Mouse (Mus musculus): ENCODE results near the gene Ctla4. TPM values are rescaled to one million over a fixed set of nuclear protein-coding genes. Genes with fewer than 3 reads are reported as not detected.

Ctla4 gene
- polyA plus RNA-seq, 1 experiment, result not detected

DNA sequence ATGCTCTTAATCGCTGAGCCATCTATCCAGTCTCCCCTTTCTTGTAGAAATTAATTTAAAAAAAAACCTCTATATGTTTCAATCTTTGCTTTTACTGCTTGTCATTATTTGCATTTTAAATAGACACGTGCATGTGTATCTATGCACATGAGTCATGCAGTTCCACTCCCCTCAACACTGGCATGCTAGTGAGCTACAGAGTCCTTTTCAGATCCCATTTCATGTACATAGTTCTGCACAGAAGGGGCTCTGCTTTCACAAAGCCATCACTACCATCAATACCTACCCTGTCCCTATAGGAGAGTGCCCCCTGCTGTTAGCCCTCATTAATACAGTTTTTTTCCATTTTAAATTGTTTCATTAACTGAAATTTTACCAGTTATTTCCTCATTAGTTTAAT lies 68.0 kb downstream of the Ctla4 start:
- Histone ChIP-seq H3K4me1 (ENCODE audit: control insufficient read depth, insufficient read depth, low read length) (no peaks in the 10 kb centered on the region), H3K27ac (ENCODE audit: insufficient read depth, low read length) (no peak overlapping the region), H3K4me3 (ENCODE audit: insufficient read depth, low read length) (no peak overlapping the region)
- TF ChIP-seq CTCF (IDR thresholded peaks at IDR 0.05; ENCODE audit: borderline replicate concordance, insufficient read depth, low read length) (no peak), POLR2A (IDR thresholded peaks at IDR 0.05; ENCODE audit: low read depth, low read length) (no peak)

DNA sequence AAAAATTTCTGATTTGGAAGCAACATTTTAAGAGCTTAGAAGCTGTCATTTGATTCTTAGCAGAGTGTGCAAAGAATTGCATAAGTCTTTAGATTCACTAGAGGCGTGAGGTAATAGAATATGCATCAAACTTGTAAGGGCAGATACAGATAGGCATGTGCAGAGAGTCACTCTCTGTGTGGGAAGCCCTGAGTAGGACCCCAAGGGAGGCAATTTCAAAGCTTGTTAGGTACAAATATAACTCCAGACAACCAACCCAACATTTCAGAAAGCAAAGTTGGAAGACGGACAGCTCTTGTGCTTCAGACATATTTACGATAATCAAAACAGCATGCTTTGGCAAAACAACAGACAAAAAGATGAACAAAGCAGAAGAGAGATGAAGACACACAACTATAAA lies 68.4 kb downstream of the Ctla4 start:
- TF ChIP-seq POLR2A (IDR thresholded peaks at IDR 0.05; ENCODE audit: low read depth, low read length) (no peak), CTCF (IDR thresholded peaks at IDR 0.05; ENCODE audit: borderline replicate concordance, insufficient read depth, low read length) (no peak)
- Histone ChIP-seq H3K4me3 (ENCODE audit: insufficient read depth, low read length) (no peak overlapping the region), H3K27ac (ENCODE audit: insufficient read depth, low read length) (no peak overlapping the region), H3K4me1 (ENCODE audit: control insufficient read depth, insufficient read depth, low read length) (no peaks in the 10 kb centered on the region)

- Histone ChIP-seq H3K4me3 (ENCODE audit: insufficient read depth, low read length) (no peak overlapping the region), H3K27ac (ENCODE audit: insufficient read depth, low read length) (no peak overlapping the region), H3K4me1 (ENCODE audit: control insufficient read depth, insufficient read depth, low read length) (no peaks in the 10 kb centered on the region)
- no peak for TF ChIP-seq POLR2A (IDR thresholded peaks at IDR 0.05; ENCODE audit: low read depth, low read length)
- TF ChIP-seq CTCF (IDR thresholded peaks at IDR 0.05; ENCODE audit: borderline replicate concordance, insufficient read depth, low read length), result no peak
Observed at GRCm38 (mm10) chr1:60956196-60956595, 69.4 kb downstream of the Ctla4 start.

GRCm38 (mm10) chr1:60958287-60958686 lies 71.5 kb downstream of the Ctla4 start:
- no peak overlapping the region for H3K27ac ChIP-seq (ENCODE audit: insufficient read depth, low read length)
- H3K4me3 ChIP-seq (ENCODE audit: insufficient read depth, low read length), result no peak overlapping the region
- TF ChIP-seq POLR2A (IDR thresholded peaks at IDR 0.05; ENCODE audit: low read depth, low read length) (no peak), CTCF (IDR thresholded peaks at IDR 0.05; ENCODE audit: borderline replicate concordance, insufficient read depth, low read length) (no peak)
- no peaks in the 10 kb centered on the region for H3K4me1 ChIP-seq (ENCODE audit: control insufficient read depth, insufficient read depth, low read length)

DNA sequence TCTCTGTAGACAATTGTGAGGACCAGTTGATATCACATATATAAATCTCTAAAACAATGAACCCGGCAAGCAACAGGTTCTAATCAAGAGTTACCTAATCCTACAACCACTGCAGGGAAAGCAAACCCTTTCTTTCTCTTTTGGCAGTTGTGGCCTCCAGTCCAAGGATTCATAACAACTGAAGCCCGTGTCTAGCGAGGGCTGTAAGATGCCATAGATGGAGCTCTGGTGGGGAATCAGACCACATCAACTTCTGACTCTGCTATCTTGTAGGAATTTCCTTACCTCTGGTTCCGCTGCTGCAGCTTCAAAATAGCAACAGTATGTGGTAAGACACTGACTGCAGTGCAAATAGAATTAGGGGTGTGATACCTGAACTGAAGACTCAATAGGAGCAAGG lies 72.4 kb downstream of the Ctla4 start:
- no peak overlapping the region for H3K27ac ChIP-seq (ENCODE audit: insufficient read depth, low read length)
- H3K4me1 ChIP-seq (ENCODE audit: control insufficient read depth, insufficient read depth, low read length), result no peaks in the 10 kb centered on the region
- no peak overlapping the region for H3K4me3 ChIP-seq (ENCODE audit: insufficient read depth, low read length)
- TF ChIP-seq CTCF (IDR thresholded peaks at IDR 0.05; ENCODE audit: borderline replicate concordance, insufficient read depth, low read length) (no peak), POLR2A (IDR thresholded peaks at IDR 0.05; ENCODE audit: low read depth, low read length) (no peak)

DNA sequence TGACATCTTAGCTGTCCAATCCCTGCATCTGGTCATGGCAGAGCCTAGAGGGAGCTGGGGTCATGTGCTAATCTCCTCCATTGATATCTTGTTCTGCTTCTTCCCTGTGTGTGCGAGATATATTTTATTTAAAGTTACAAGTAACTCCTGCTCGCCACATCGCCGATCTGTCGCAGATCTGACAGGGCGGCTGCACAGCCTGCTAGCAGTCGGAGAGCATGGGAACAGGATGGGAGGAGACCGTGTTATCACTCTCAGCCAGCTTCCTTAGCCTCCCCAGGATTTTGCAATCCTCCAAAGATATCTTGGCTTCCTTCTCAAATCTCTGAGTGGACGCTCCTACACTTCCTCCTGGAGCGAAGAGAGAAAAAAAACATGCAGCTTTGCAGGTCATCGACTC lies 73.7 kb downstream of the Ctla4 start:
- no peak overlapping the region for H3K4me3 ChIP-seq (ENCODE audit: insufficient read depth, low read length)
- TF ChIP-seq POLR2A (IDR thresholded peaks at IDR 0.05; ENCODE audit: low read depth, low read length) (no peak), CTCF (IDR thresholded peaks at IDR 0.05; ENCODE audit: borderline replicate concordance, insufficient read depth, low read length) (no peak)
- no peak overlapping the region for H3K27ac ChIP-seq (ENCODE audit: insufficient read depth, low read length)
- no peaks in the 10 kb centered on the region for H3K4me1 ChIP-seq (ENCODE audit: control insufficient read depth, insufficient read depth, low read length)

GRCm38 (mm10) chr1:60961080-60961479 lies 74.3 kb downstream of the Ctla4 start:
- H3K4me3 ChIP-seq (ENCODE audit: insufficient read depth, low read length), result no peak overlapping the region
- no peak for TF ChIP-seq POLR2A (IDR thresholded peaks at IDR 0.05; ENCODE audit: low read depth, low read length)
- TF ChIP-seq CTCF (IDR thresholded peaks at IDR 0.05; ENCODE audit: borderline replicate concordance, insufficient read depth, low read length), result no peak
- no peak overlapping the region for H3K27ac ChIP-seq (ENCODE audit: insufficient read depth, low read length)
- no peaks in the 10 kb centered on the region for H3K4me1 ChIP-seq (ENCODE audit: control insufficient read depth, insufficient read depth, low read length)

- no peak overlapping the region for H3K27ac ChIP-seq (ENCODE audit: insufficient read depth, low read length)
- H3K4me3 ChIP-seq (ENCODE audit: insufficient read depth, low read length), result no peak overlapping the region
- TF ChIP-seq CTCF (IDR thresholded peaks at IDR 0.05; ENCODE audit: borderline replicate concordance, insufficient read depth, low read length), result no peak
- no peak for TF ChIP-seq POLR2A (IDR thresholded peaks at IDR 0.05; ENCODE audit: low read depth, low read length)
- H3K4me1 ChIP-seq (ENCODE audit: control insufficient read depth, insufficient read depth, low read length), result no peaks in the 10 kb centered on the region
Observed at GRCm38 (mm10) chr1:60962095-60962494, 75.3 kb downstream of the Ctla4 start.

Other genes starting within 250 kb of the Ctla4 start
- not detected in 2 replicates for gene Cd28, start 170.2 kb upstream of the Ctla4 start, polyA plus RNA-seq (2011; ENCODE audit: insufficient read length, low read depth, missing spikeins)
- not detected in 2 replicates for gene Icos, start 90.9 kb downstream of the Ctla4 start, polyA plus RNA-seq (2011; ENCODE audit: insufficient read length, low read depth, missing spikeins)